Mouse (Mus musculus): Measurements from ENCODE around the gene Zfp580.

DNA sequence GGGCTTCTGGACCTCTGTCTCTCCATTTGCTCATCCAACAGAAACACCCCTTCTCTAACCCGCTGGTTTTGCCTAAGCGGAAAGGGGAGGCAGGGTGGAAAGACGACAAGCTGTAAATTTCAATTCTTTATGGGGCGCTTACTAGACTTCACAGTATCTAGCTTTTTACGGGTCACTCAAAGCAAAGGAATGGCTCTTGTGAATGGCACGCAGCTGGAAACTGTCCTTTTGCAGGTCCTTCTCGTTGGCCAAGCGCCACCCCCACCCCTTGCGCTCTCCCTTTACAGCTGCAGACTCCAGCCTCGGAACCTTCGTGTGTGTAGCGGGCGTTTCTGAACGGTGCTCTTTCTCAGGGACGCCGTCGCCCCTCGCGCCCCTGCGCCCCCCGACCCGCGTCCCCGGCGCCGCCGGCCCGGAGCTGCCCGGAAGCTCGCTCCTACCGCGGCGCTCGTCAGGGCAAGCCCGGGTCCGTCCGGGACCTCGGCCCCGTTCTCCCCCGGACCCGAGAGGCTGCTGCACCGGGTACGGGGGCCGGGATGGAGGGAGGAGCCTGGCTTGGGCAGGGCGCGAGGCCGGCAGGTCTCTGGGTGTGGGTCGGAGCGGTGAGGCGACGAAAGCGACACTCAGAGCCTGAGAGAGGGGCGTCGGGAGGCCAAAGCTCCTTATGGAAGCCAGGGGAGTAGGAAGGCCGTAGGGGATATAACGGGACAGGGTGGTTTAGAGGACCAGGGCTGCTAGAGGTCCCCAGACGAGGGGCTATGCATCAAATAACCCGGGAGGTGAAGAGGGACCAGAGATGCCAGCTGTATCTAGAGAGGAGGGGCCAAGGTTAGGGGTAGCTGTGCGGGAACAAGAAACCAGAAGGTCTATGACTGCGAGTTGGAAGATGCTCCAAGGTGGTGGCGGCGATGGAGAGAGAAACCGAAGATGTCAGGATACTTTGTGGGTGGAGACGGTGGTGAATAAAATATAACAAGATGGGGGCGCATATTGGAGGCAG is at the start of gene Zfp580:
- TF ChIP-seq POLR2A (IDR thresholded peaks at IDR 0.05; ENCODE audit: extremely low read depth, insufficient read depth, low read length), result no peak
- TF ChIP-seq CTCF (IDR thresholded peaks at IDR 0.05; ENCODE audit: extremely low read depth, insufficient read depth, low read length), result no peak
